Mouse (Mus musculus) kidney, adult 2 months (tissue): ENCODE measurements around the gene Krtap4-1.

ENCODE experiments used
- CTCF ChIP-seq: fragments of 200-500 bp; conservative IDR thresholded peaks from 2 replicates; pipeline ENCODE4 v1.5.1; 2011; ENCODE audit warnings: low read depth, mild to moderate bottlenecking, control low read depth, low read length, moderate library complexity, mixed read lengths; ENCODE audit not compliant: insufficient read depth, insufficient read length
- POLR2A ChIP-seq: fragments of 200-500 bp; IDR thresholded peaks from one replicate; pipeline ENCODE4 v1.6.1; 2011; ENCODE audit warnings: low read depth, low read length, control low read depth

GRCm38 (mm10) chr11:99628138-99628537 lies at the start of gene Krtap4-1:
- TF ChIP-seq POLR2A (no peak), CTCF (no peak)
